Mouse (Mus musculus): Measurements from ENCODE around the gene Get4. TPM values are rescaled to one million over a fixed set of nuclear protein-coding genes. Genes with fewer than 3 reads are reported as not detected.

Gene Get4
- total and polyA plus RNA-seq, 3 experiments = 91.4 to 140 (median 96.4) TPM

DNA sequence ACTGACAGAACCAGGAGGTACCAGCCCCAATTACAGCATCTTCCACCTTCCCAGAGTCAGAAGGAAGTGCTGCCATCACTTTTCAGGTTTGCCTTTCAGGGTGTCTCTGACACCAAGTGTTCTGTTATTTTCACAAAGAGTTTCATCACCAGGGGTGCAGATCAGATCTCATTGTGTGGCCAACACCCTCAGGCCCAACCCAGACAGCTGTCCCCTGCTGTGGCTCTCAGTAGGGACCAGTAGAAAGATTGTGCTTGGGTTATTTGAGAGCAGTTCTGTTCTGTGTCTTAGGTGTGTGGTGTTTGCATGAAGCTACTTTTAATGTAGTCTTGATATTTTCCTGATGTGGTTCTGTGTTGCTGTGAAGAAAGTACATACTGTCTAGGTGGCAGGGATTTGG, 43.9 kb upstream of the Get4 start:
- in situ Hi-C loops (cut with MboI; ENCODE audit: low pct_ligation_motif_present, low pct_unique_long_range_greater_than_20kb, low sequenced_read_pairs) (no loop called here), dilution Hi-C loops (cut with MboI; ENCODE audit: extremely low pct_ligation_motif_present, extremely low pct_unique_long_range_greater_than_20kb, low sequenced_read_pairs) (no loop called here)
- Histone ChIP-seq H3K9ac (ENCODE audit: insufficient read depth, low read depth) (no peak overlapping the region), H3K27ac (ENCODE audit: insufficient read depth, low read depth) (no peak overlapping the region), H3K9me3 (replicated peaks; ENCODE audit: low read length) (no peaks in the 10 kb centered on the region), H3K36me3 (replicated peaks in 1 of 2; ENCODE audit: control insufficient read depth in 1 of 2, insufficient read depth in 1 of 2, low read length in 1 of 2) (peaks cover 0 to 50% of the 10 kb centered on the region in 2 experiments), H3K27me3 (replicated peaks) (no peaks in the 10 kb centered on the region), H3K4me3 (replicated peaks in 1 of 3; ENCODE audit: low read depth in 2 of 3, low read length in 2 of 3, poor library complexity in 1 of 3) (no peak overlapping the region), H3K4me2 (ENCODE audit: insufficient read depth, low read depth, poor library complexity, severe bottlenecking) (no peak overlapping the region), H3K4me1 (ENCODE audit: control insufficient read depth in 1 of 2, insufficient read depth in 2 of 2) (peaks cover 0 to 14% of the 10 kb centered on the region in 2 experiments; a peak in 2 of 4 replicates), H3K79me2 (replicated peaks; ENCODE audit: control insufficient read depth, extremely low read depth, insufficient read depth, poor library complexity, severe bottlenecking) (no peaks in the 10 kb centered on the region; the same call in 1 of the 2 replicates)
- no peak for DNase-seq (ENCODE audit: extremely low read depth)
- no peak for TF ChIP-seq GABPA (IDR thresholded peaks at IDR 0.05; ENCODE audit: insufficient replicate concordance, low read depth, low read length)
- TF ChIP-seq POLR2A (IDR thresholded peaks at IDR 0.05; ENCODE audit: low read depth, low read length) = no peak
- no peak for TF ChIP-seq MAFK (IDR thresholded peaks at IDR 0.05; ENCODE audit: insufficient replicate concordance, low read length)
- TF ChIP-seq IRF4 (IDR thresholded peaks at IDR 0.05; ENCODE audit: low read depth, low read length) = no peak

DNA sequence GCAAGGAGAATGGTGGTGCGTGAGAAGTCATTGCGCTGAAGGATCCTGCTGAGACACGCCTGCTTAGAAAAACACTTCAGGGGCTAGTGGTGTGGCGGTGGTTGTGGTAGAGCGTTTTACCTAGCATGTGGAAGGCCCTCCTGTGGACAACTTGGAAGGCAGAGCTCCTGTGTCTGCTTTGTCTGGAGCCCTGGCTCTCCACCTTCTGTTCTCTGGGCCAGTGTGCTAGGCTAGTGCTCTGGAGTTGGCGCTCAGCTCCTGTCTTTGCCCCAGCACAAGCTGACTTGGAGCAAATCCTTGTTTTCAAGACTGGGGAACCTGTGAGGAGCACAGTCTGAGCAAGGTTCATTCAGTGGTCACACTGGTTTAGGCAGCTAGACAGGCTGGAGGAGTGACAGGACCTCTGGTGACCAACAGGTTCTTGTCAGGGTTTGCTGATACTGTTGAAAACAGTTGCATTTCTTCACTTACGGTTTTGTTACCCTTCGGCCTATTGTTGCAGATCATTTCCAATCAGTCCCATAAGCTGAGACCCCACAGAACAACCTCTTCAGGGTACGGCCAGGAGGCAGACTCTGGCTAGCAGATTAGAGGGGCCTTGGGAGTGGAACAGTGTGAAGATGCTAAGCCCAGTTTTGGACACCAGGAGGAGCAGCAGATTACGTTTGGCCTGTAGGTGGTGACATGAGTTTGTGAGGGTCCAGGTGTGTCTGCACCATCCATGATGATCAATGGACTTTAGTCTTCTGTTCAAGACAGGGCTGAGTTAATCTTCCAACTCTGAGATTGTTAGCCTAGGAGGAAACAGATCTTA, 43.0 kb upstream of the Get4 start:
- dilution Hi-C loops (cut with MboI; ENCODE audit: extremely low pct_ligation_motif_present, extremely low pct_unique_long_range_greater_than_20kb, low sequenced_read_pairs) (no loop called here), in situ Hi-C loops (cut with MboI; ENCODE audit: low pct_ligation_motif_present, low pct_unique_long_range_greater_than_20kb, low sequenced_read_pairs) (no loop called here)
- H3K4me3 ChIP-seq (replicated peaks in 1 of 3; ENCODE audit: low read depth in 2 of 3, low read length in 2 of 3, poor library complexity in 1 of 3) = no peak overlapping the region
- peaks cover 0 to 44% of the 10 kb centered on the region in 2 experiments for H3K36me3 ChIP-seq (replicated peaks in 1 of 2; ENCODE audit: control insufficient read depth in 1 of 2, insufficient read depth in 1 of 2, low read length in 1 of 2)
- H3K79me2 ChIP-seq (replicated peaks; ENCODE audit: control insufficient read depth, extremely low read depth, insufficient read depth, poor library complexity, severe bottlenecking) = no peaks in the 10 kb centered on the region; the same call in 1 of the 2 replicates
- no peaks in the 10 kb centered on the region for H3K9me3 ChIP-seq (replicated peaks; ENCODE audit: low read length)
- no peak overlapping the region for H3K9ac ChIP-seq (ENCODE audit: insufficient read depth, low read depth)
- no peak overlapping the region for H3K27ac ChIP-seq (ENCODE audit: insufficient read depth, low read depth)
- H3K4me1 ChIP-seq (ENCODE audit: control insufficient read depth in 1 of 2, insufficient read depth in 2 of 2) = peaks cover 0 to 12% of the 10 kb centered on the region in 2 experiments; a peak in 2 of 4 replicates
- no peak for DNase-seq (ENCODE audit: extremely low read depth)
- TF ChIP-seq USF2 (conservative IDR thresholded peaks at IDR 0.05; ENCODE audit: low read depth, low read length) (no peak), SMC3 (IDR thresholded peaks at IDR 0.05; ENCODE audit: low read depth, low read length) (peak; percentile 68), CTCF (conservative IDR thresholded peaks at IDR 0.05 in 1 of 2, IDR thresholded peaks at IDR 0.05 in 1 of 2; ENCODE audit: low read depth in 2 of 2, low read length in 2 of 2) (peak; percentile 12 to 87; a peak in 2 of 4 replicates), MEF2A (IDR thresholded peaks at IDR 0.05; ENCODE audit: borderline replicate concordance, low read depth, low read length) (no peak), RAD21 (IDR thresholded peaks at IDR 0.05; ENCODE audit: low read depth, low read length) (peak; percentile 61), CHD1 (IDR thresholded peaks at IDR 0.05; ENCODE audit: low read depth, low read length) (no peak), TCF12 (IDR thresholded peaks at IDR 0.05; ENCODE audit: low read depth, low read length) (no peak), MYC (IDR thresholded peaks at IDR 0.05; ENCODE audit: low read depth, low read length) (no peak), GABPA (IDR thresholded peaks at IDR 0.05; ENCODE audit: insufficient replicate concordance, low read depth, low read length) (no peak), TBP (conservative IDR thresholded peaks at IDR 0.05; ENCODE audit: low read depth, low read length) (no peak), SIN3A (IDR thresholded peaks at IDR 0.05; ENCODE audit: low read length) (no peak), MAFK (IDR thresholded peaks at IDR 0.05; ENCODE audit: insufficient replicate concordance, low read length) (no peak), ZKSCAN1 (IDR thresholded peaks at IDR 0.05; ENCODE audit: borderline replicate concordance, low read depth, low read length) (no peak), RCOR1 (conservative IDR thresholded peaks at IDR 0.05; ENCODE audit: low read depth, low read length) (no peak)
- no peaks in the 10 kb centered on the region for H3K27me3 ChIP-seq (replicated peaks)
- H3K4me2 ChIP-seq (ENCODE audit: insufficient read depth, low read depth, poor library complexity, severe bottlenecking) = no peak overlapping the region
